Mouse (Mus musculus): ENCODE measurements around the gene B430305J03Rik.

DNA sequence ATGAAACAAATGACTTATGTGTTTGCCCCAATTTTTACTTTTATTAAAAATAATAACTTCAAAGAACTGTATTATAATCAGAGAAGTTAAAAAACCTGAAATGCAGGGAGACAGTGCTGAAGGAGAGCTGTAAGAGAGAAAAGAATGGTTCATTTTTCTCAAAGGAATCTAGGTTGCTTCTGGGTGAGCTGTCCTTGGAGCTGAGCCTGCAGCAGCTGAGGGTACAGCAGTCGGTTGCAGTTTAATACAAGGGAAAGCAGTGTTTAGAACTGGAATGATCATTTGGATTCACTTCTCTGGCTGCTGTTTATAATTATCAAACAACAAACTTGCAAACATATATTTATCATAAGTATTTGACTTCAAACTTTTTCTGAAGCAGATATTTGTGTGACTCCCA is 16.3 kb downstream of the B430305J03Rik start:
- TF ChIP-seq CTCF (IDR thresholded peaks at IDR 0.05; ENCODE audit: low read depth) (no peak), EP300 (optimal IDR thresholded peaks at IDR 0.05) (no peak)

All from stomach, postnatal 0 days (tissue).